ENCODE assay signal across 8 mouse cellular contexts in the genomic region with DNA sequence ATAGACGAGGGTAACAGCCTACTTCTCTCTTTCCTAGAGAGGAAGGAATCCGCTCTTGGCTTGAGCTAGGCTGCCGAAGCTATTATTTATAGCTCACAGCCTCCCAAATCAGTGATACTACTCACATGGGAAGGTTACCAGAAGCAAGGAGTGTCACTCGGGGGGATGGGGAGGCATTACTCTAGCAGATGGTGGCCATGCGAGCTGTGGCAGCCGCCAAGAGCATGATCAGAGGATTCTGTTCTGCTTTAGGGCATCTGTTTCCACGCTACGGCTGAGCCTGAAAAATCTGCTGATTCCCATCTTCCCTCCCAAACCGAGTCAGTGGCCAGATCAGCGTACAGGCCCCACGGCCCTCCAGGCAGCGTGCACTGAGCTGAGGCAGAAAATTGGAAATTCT.
DNase-seq lines count a peak whose midpoint lies in the region; ATAC-seq lines count a peak whose summit lies in the region.

No protein-coding gene starts in this region.

- H3K27ac ChIP-seq in kidney, embryonic 16.5 days (ENCODE audit: low read length), result no peak overlapping the region
- H3K27ac ChIP-seq in hindbrain, embryonic 11.5 days (ENCODE audit: low read depth, low read length), result no peak overlapping the region
- H3K27ac ChIP-seq in limb, embryonic 12.5 days, result peak overlapping the region; percentile 4; the same call in 1 of the 2 replicates

- peak overlapping the region; percentile 36; the same call in 1 of the 2 replicates for H3K4me2 ChIP-seq in kidney, embryonic 16.5 days (replicated peaks; ENCODE audit: low read depth, low read length)
- H3K4me2 ChIP-seq in hindbrain, embryonic 11.5 days (replicated peaks; ENCODE audit: low read depth, low read length), result no peak overlapping the region
- peak overlapping the region; percentile 26; the same call in 1 of the 2 replicates for H3K4me2 ChIP-seq in limb, embryonic 12.5 days

- no peak overlapping the region; the same call in 1 of the 2 replicates for H3K4me3 ChIP-seq in kidney, embryonic 16.5 days (ENCODE audit: low read length)
- H3K4me3 ChIP-seq in hindbrain, embryonic 11.5 days (ENCODE audit: low read depth, low read length), result no peak overlapping the region
- no peak overlapping the region for H3K4me3 ChIP-seq in limb, embryonic 12.5 days (replicated peaks)

- peak; percentile 54; the same call in 1 of the 2 replicates for ATAC-seq in kidney, embryonic 16.5 days (ENCODE audit: low FRiP score, low TSS enrichment)
- no peak for ATAC-seq in hindbrain, embryonic 11.5 days (ENCODE audit: low FRiP score)
- no peak for ATAC-seq in limb, embryonic 12.5 days (ENCODE audit: insufficient number of reproducible peaks, insufficient read depth, low FRiP score, low TSS enrichment, low read depth)
- no peak for ATAC-seq in megakaryocyte-erythroid progenitor cell, adult 5-6 weeks (replicated peaks; ENCODE audit: low FRiP score, low TSS enrichment, poor library complexity, severe bottlenecking)

- H3K9ac ChIP-seq in kidney, embryonic 16.5 days (replicated peaks; ENCODE audit: low read length), result no peak overlapping the region
- no peak overlapping the region for H3K9ac ChIP-seq in hindbrain, embryonic 11.5 days (ENCODE audit: low read depth, low read length)
- no peak overlapping the region for H3K9ac ChIP-seq in limb, embryonic 12.5 days (replicated peaks)

- H3K36me3 ChIP-seq in kidney, embryonic 16.5 days (ENCODE audit: insufficient read depth, low read length), result no peaks in the 10 kb centered on the region
- H3K36me3 ChIP-seq in hindbrain, embryonic 11.5 days (ENCODE audit: control insufficient read depth, insufficient read depth, low read length), result no peaks in the 10 kb centered on the region
- no peaks in the 10 kb centered on the region for H3K36me3 ChIP-seq in limb, embryonic 12.5 days

- no peaks in the 10 kb centered on the region for H3K9me3 ChIP-seq in kidney, embryonic 16.5 days (ENCODE audit: low read length)
- H3K9me3 ChIP-seq in hindbrain, embryonic 11.5 days (ENCODE audit: control insufficient read depth, low read length), result no peaks in the 10 kb centered on the region
- no peaks in the 10 kb centered on the region for H3K9me3 ChIP-seq in limb, embryonic 12.5 days

- no peaks in the 10 kb centered on the region for H3K27me3 ChIP-seq in kidney, embryonic 16.5 days (ENCODE audit: insufficient read depth, low read length)
- H3K27me3 ChIP-seq in hindbrain, embryonic 11.5 days (ENCODE audit: control insufficient read depth, insufficient read depth, low read length), result no peaks in the 10 kb centered on the region
- no peaks in the 10 kb centered on the region for H3K27me3 ChIP-seq in limb, embryonic 12.5 days

- DNase-seq in kidney, adult 8-10 months, result no peak
- peak; percentile 87 to 93 for DNase-seq in cerebellum, adult 18-20 months
- peak; percentile 63 for DNase-seq in gastrocnemius, adult 18-20 months (ENCODE audit: low spot score)
- peak; percentile 5 for DNase-seq in hindbrain, embryonic 11.5 days (ENCODE audit: low spot score)
- peak; percentile 51 to 66 for DNase-seq in right cerebral cortex, postnatal 36 days (ENCODE audit: low spot score in 2 of 2)

- 24% methylated on average over 12 of the region's 12 CpGs for WGBS in kidney, embryonic 16.5 days
- 65% methylated on average over 12 of the region's 12 CpGs for WGBS in hindbrain, embryonic 11.5 days
- 21% methylated on average over 12 of the region's 12 CpGs for WGBS in limb, embryonic 12.5 days

- H3K4me1 ChIP-seq in kidney, embryonic 16.5 days (ENCODE audit: insufficient read depth, low read length), result peaks cover 8% of the 10 kb centered on the region
- no peaks in the 10 kb centered on the region for H3K4me1 ChIP-seq in hindbrain, embryonic 11.5 days (replicated peaks; ENCODE audit: control insufficient read depth, insufficient read depth, low read length)
- H3K4me1 ChIP-seq in limb, embryonic 12.5 days (replicated peaks), result peaks cover 3% of the 10 kb centered on the region

Comparison
In these comparisons a context has a peak if more than half of its experiments do, and no peak if none do; other contexts are left out.
1. DNase-seq: peak in cerebellum, adult 18-20 months (2 of 2), gastrocnemius, adult 18-20 months (single experiment), hindbrain, embryonic 11.5 days (single experiment) and right cerebral cortex, postnatal 36 days (2 of 2); none in kidney, adult 8-10 months (0 of 2).